Mouse (Mus musculus) lung, postnatal 10 days (tissue): ENCODE measurements around the gene Dennd1b.

Experiments
- DNase-seq: peaks from one replicate; pipeline ENCODE4 v3.0.0; 2021

Dennd1b gene

DNA sequence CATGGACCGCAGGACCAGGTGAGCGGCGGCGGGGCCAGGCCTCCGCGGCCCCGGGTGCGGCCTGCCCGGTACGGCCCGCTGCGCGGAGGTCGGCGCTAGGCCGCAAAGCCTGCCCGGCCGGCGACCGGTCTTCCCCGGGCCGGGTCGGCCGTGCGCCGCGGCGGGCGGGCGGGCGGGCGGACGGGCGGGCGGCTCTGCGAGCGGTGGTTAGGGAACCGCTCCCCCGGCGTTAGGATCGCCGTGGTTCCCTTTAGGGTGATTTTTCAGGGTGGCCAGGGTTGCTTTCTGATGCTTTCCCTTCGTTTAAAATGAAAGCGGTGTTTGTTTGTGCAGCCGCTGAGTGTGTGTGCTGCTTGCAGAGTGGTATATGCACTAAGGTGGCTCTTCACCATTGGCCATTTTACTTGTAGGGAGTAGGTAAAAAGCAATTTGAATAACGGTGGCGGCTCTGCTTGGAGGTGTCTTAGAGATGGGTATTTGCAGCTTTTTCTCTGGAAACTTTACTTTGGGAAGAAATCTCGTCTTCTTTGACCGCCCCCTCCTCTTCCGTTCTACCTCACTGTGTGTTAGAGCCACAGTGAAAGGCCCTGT, 728 bp downstream of the Dennd1b start:
- DNase-seq = peak; percentile 38

- DNase-seq = no peak
These were observed 1.8 kb downstream of the Dennd1b start for GRCm38 (mm10) chr1:138965069-138965468.

DNA sequence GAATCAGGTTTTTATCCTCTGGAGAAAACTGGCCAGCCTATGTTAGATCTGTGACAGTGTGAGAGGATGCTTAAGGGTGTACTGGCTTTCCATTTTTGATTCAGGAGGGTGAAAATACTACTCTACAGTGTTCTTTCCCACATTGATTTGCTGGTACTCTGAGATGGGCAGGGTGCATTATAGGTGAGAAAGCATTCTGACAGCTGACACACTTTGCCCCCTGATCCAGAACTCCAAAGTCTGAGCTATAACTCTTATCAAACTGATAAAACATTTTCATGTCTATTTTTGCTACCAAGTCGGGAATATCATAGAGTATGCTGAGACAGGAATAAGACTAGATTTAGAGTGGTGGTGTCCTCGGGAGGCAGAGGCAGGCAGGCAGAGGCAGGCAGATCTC, 2.3 kb downstream of the Dennd1b start:
- DNase-seq = no peak

DNA sequence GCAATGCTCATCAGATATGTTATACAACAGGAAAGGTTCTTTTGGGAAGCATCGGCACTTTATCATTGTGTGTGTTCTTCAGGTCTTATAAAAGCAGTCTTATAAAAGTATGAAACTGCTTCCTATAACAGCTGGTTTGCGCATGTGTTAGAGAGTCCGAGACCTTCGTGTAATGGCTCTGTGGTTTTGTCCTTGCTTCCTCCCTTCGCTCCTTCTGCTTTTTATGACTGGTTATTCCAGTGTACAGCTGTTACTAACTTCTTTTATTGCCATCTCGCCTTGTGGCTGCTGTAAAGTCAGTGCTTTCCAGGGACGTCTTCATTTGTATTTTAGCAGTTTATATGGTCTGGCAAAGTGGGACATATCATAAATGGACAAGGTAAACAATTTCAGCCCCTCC, 4.2 kb downstream of the Dennd1b start:
- no peak for DNase-seq

GRCm38 (mm10) chr1:138970053-138970452, 6.8 kb downstream of the Dennd1b start:
- no peak for DNase-seq

DNA sequence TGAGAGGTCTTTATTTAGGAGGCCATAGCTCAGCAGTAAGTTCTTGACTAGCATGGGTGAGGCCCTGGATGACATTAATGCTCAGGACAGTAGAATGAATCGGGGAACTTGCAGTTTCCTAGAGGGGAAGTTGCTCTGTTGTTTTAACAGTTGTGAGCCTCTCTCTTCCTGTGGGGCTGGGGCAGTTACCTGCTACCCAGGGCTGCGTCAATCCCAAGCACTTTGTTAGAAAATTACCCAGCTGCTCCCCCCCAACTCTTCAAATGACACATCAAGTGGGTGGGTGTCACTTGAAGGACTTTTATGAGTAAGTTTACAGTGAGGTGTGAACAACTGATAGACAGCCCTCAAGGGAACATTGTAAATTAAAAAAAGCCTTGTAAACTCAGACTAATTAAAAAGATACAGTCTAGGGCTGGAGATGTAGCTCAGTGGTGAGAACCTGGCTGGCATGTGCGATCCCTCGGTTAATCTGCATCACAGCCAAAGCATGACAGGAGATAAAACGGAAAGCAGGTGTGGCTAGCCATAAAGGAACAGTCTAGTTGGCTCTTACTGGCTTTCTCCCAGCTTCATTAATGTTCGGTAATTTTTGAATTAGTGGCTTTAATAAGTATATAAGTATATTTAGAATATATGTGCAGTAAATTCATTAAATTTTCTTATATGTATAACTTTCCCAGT, 10.4 kb downstream of the Dennd1b start:
- DNase-seq = no peak

DNA sequence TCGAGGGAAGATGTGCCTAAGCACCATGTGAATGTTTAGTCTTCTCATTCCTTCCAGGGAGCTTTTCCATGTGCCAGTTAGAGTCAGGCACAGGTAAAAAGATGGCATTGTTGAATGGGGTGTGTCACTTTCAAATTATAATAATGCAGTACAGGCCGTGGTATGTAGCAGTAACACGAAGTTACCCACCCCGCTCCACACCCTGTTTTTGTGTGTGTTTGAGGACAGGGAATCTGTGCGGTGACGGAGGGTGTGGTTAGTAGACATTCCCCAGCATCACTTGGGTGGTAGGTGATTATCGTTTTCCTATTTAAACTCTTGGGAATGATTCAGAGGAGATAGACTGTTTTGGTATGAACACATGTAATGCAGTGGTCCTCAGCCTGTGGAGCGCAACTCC, 11.6 kb downstream of the Dennd1b start:
- DNase-seq = no peak

DNA sequence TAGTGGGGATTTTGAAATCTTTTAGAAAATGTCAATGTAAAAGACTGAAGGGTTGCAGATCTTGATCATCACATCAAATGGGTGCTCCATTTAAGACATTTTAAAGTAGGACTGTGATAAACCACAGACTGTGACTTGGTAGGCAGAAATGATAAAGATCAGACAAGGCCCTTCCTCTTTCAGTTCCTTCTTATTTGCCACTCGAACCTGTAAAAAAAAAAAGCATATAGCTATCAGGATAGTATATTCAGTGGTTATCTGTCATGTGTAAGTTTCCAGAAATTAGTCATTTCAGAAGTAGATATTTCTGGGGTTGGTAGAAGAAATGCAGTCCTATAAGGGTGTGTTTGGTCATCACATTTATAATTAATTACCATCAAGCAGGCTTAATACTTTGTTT, 12.7 kb downstream of the Dennd1b start:
- no peak for DNase-seq

DNA sequence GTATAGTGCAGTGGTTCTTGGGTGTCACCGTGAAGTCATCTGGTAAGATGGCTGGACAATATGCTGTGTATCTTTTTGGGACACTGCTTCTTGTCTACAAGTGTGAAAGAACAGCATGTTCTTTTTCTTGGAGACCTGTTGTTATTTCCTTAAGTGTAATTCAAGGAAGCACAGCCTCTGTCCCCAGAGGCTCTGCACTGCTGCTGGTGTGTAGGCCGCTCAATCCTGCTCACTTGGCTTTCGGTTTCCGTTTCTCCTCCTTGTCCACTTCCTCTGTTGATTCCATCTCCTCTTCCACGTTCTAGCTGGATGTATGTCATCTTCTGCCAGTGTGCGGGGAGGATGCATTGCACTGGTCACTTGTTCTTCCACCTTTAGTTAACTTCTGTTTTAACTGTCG, 19.0 kb downstream of the Dennd1b start:
- DNase-seq = peak; percentile 10

- no peak for DNase-seq
These were observed 19.4 kb downstream of the Dennd1b start for GRCm38 (mm10) chr1:138982611-138983010.

GRCm38 (mm10) chr1:138983064-138983463, 19.8 kb downstream of the Dennd1b start:
- DNase-seq = no peak

DNA sequence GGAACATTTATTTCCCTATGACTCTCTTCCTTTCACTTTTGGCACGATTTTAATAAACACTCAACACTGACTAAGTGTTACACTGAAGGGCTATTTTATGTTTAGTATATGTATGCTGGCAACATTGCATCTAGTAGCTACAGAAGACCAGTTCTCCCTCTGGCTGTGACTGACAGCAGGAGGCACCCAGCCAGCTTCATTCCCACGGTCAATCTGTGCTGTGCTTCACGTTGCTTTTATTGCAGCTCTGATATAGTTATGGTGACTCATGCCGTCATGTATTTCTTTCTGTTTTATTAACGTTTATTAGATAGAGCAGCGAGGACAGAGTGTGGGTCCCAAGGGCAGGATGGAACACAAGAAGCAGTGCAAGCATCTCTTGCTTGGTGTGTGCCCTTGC, 20.2 kb downstream of the Dennd1b start:
- DNase-seq = peak; percentile 21

GRCm38 (mm10) chr1:138984161-138984560, 20.9 kb downstream of the Dennd1b start:
- no peak for DNase-seq

GRCm38 (mm10) chr1:138992384-138993138, 29.3 kb downstream of the Dennd1b start:
- peak; percentile 15 for DNase-seq

GRCm38 (mm10) chr1:138995621-138996380, 32.6 kb downstream of the Dennd1b start:
- no peak for DNase-seq

DNA sequence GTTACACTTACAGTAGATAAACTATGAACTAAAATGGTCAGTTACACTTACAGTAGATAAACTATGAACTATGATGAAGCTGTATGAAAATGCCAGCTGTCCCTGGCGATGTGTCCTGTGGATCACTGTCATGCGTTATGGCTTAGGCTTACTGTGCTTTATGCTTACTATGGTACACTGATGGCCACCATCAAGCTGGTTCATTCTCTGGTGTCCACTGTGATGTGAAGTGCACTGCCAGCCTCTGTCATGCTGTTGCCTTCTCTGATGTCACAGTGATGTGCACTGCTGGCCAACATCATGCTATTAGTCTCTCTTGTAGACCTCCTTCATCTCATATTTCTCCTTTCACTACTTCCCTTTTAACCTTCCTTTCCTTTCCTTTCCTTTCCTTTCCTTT, 33.4 kb downstream of the Dennd1b start:
- no peak for DNase-seq

- DNase-seq = no peak
These were observed 37.6 kb downstream of the Dennd1b start for GRCm38 (mm10) chr1:139000675-139001379.

DNA sequence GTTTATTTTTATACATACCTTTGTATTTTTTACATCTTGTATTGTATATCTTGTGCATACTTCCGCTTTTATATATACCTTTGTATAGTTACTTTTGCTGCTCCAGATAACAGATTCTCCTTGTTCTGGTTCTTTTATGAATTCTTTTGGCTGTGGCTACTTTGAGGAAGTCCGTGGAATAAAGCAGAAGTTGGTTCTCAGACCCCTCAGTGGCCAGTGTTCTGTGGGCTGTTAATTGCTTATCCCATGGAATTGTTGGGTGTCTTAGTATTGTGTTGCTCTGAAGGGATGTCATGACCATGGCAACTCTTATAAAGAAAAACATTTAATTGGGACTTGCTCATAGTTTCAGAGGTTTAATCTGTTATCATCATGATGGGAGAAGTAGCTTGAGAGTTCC, 40.3 kb downstream of the Dennd1b start:
- no peak for DNase-seq

DNA sequence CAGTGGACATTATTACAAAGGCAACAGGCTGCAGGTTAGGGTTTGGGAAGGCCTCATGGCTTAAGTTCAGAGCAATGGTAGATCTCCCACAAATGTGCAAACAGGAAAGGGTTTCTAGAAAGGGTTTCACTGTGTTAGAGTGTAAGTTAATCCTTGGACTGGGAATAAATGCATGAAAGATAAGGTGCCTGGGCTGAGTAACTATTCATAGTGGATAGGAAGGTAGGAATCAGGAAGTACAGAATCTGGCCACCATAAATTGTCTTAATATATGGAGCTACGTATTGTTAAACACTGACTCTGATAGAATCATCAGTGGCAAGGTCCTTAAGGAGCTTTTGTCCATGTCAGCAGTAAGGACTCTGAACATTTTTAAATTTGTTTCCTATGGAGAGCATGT, 42.8 kb downstream of the Dennd1b start:
- no peak for DNase-seq

GRCm38 (mm10) chr1:139007475-139007874, 44.2 kb downstream of the Dennd1b start:
- no peak for DNase-seq

DNA sequence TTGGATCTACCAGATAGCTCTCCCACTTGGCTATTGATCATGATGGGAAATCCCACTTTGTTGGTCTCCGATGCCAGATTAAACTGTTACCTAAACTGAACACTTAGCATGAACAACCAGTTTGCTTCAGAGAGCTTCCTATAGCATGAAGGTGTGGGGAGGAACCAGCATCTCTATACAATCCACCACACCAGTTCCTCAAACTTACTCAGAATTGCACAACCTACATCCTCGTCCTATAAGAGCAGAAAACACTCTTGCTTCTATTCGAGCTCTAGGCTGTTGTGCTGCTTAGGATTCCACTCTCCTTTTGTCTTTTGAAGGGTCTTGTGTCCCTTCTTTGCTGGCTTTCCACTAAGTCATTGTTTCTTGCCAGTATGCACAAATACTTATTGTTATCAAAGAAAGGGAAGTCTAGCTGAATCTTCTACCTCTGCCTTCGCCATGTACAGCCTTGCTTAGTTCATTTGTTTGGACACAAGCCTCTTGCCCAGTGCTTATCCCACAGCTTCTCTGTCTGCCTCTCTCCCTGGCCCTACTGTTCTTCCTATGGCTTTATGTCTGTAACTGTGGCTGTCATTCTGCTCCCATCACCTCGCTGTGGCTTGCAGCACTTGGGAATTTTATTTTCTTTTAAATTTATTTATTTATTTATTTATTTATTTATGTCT, 52.0 kb downstream of the Dennd1b start:
- DNase-seq = no peak

- DNase-seq = no peak
These were observed 58.1 kb downstream of the Dennd1b start for GRCm38 (mm10) chr1:139021298-139021697.
